Mouse (Mus musculus): ENCODE data around the gene Cnot10. TPM values are rescaled to one million over a fixed set of nuclear protein-coding genes. Genes with fewer than 3 reads are reported as not detected.

Cnot10 gene
- total RNA-seq, 1 experiment from 2014 or later, result 45.1 TPM

- no peak for ATAC-seq (replicated peaks in 1 of 2; ENCODE audit: insufficient read depth in 1 of 2, low FRiP score in 2 of 2, low TSS enrichment in 1 of 2, low read depth in 1 of 2, poor library complexity in 2 of 2, severe bottlenecking in 2 of 2)
Measured at GRCm38 (mm10) chr9:114538996-114539563, 100.9 kb downstream of the Cnot10 start.

DNA sequence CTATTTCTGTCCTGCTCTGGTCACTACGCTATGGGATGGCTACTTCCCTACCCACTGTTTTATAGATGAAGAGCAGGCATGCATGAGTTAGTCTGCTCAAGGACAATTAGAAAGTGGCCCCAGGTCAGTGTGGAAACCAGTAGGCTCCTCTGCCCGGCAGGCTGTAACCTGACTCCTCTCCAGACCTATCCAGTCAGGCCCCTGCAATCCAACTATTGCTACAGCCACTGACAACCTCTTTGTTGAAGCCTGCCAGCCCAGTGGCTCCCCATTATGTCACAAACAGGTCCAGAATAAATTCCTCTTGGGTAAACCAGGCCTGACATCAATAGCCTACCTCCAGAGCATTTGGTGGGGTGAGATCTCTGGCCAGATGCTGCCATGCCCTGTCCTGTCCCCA lies 103.4 kb downstream of the Cnot10 start:
- ATAC-seq (replicated peaks in 1 of 2; ENCODE audit: insufficient read depth in 1 of 2, low FRiP score in 2 of 2, low TSS enrichment in 1 of 2, low read depth in 1 of 2, poor library complexity in 2 of 2, severe bottlenecking in 2 of 2), result no peak

Other genes with a start within 250 kb of the Cnot10 start
- gene Crtap, start 249.5 kb downstream of the Cnot10 start, total RNA-seq (2017), result 21.4 and 36.7 TPM in 2 replicates
- gene Glb1, start 239.1 kb downstream of the Cnot10 start, total RNA-seq (2017), result 32.0 and 37.4 TPM in 2 replicates
- gene Tmppe, start 239.1 kb downstream of the Cnot10 start, total RNA-seq (2017), result 6.9 and 8.0 TPM in 2 replicates
- not detected in 2 replicates for gene Ccr4, start 135.3 kb downstream of the Cnot10 start, total RNA-seq (2017)
- not detected in 2 replicates for gene C130032M10Rik, start 124.5 kb downstream of the Cnot10 start, total RNA-seq (2017)
- not detected in 2 replicates for gene Trim71, start 75.8 kb downstream of the Cnot10 start, total RNA-seq (2017)
- gene Dync1li1, start 48.6 kb upstream of the Cnot10 start, total RNA-seq (2017), result 48.2 and 62.9 TPM in 2 replicates
- gene Cmtm6, start 90.9 kb upstream of the Cnot10 start, total RNA-seq (2017), result 66.4 and 85.0 TPM in 2 replicates
- 461 and 641 TPM in 2 replicates for gene Cmtm7, start 141.7 kb upstream of the Cnot10 start, total RNA-seq (2017)
- gene Cmtm8, start 204.0 kb upstream of the Cnot10 start, total RNA-seq (2017), result 7.2 and 9.0 TPM in 2 replicates

Measured in hematopoietic stem cell, adult 5-6 weeks (primary cell).